Mouse (Mus musculus) G1E (cell line): ENCODE data around the gene Zfp668.

Experiments used
- CTCF ChIP-seq: IDR thresholded peaks from 2 replicates; pipeline ENCODE4 v1.5.1; 2012; ENCODE audit warnings: low read depth, low read length, inconsistent platforms, mixed read lengths
- GATA1 ChIP-seq: IDR thresholded peaks from 2 replicates; pipeline ENCODE4 v1.6.1; 2012; ENCODE audit warnings: borderline replicate concordance, low read length, inconsistent platforms, mixed read lengths
- TAL1 ChIP-seq: conservative IDR thresholded peaks from 2 replicates; pipeline ENCODE4 v1.6.1; 2012; ENCODE audit warnings: low read depth, low read length, inconsistent platforms, mixed read lengths

DNA sequence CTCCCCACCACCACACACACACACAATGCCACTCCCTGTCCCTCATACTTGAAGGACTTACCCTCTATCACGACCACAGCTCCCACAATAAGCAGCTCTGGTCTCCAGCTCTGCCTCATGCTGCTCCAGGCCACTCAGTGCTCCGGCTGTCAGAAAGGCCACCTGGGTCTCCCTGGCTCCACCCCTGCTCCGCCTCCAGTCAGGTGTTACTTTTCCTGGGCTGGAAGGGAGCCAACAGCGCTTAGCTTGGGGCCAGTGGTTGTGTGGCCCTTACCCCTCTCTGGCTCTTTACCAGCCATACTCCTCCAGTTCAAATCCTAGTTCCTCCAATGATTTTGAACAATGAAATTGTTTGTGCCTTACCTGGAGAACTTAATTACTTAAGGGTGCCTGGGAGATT lies 14.2 kb upstream of the Zfp668 start, which contains the start of gene Prss53:
- TF ChIP-seq CTCF (no peak), GATA1 (no peak), TAL1 (no peak)
